Mouse (Mus musculus): ENCODE results near the gene Mamstr. TPM values are rescaled to one million over a fixed set of nuclear protein-coding genes. Genes with fewer than 3 reads are reported as not detected.
"Not testable (repeated sequence)": the region's sequence is repeated elsewhere in the genome, so short reads cannot be mapped to it uniquely, and the experiment has no call there.

Mamstr gene
- total RNA-seq, 2 experiments from 2014 or later = 2.2 to 2.6 TPM

DNA sequence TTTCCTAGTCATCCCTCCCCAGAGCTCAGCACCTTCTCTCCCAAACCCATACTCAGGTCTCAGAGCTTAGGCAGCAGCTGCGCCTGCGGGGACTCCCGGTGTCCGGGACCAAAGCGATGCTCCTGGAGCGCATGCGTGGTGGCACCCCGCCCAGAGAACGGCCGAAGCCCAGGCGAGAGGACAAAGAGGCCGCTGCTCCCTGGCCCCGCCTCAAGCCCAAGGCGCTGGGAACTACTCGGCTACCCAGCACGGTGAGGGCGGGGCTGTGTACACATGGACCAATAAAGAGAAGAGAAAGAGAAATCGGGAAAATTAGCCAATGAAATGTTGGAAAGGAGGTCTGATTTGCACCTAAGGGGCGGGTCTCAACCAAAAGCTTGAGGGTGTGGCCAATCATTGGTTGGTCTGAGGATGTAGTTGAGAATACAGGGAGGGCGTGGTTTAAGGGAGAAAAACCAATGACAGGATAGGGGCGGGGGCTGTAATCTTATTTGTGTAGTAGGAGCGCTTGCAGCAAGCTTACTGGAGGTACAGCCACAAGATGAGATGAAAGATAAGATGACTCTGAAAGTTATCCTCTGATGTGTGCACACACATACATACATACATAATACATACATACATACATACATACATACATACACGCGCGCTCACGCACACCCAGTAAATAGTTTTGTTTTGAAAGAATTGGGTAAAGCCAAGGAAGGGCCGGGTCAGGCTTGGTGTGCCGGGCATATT lies 3.8 kb downstream of the Mamstr start:
- intact Hi-C loops (cut with DNase I) = loop anchor here (5.0 kb wide), 1 partner anchor 54 kb away; the partner anchor contains the start of gene Car11
- DNase-seq (ENCODE audit: low spot score in 2 of 2) = peak; percentile 86 to 97

DNA sequence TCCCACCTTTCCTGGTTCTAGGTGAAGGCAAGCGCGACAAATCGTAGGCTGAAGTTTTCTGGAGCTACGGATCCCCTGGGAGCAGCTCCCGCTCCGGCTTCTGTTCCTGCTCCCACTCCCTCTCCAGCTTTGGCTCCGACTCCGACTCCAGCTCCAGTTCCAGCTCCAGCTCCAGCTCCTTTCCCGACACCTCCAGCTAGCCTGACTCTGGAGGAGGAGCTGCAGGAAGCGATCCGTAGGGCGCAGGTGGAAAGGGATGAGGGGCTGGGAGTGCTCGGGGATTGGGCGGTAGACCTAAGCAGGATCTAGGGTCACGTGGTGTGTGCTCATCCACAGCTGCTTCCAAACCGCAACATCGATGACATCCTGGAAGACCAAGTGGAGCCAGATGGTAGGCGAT lies 4.4 kb downstream of the Mamstr start:
- intact Hi-C loops (cut with DNase I) = loop anchor here (5.0 kb wide), 1 partner anchor 53 kb away; the partner anchor contains the start of gene Car11

DNA sequence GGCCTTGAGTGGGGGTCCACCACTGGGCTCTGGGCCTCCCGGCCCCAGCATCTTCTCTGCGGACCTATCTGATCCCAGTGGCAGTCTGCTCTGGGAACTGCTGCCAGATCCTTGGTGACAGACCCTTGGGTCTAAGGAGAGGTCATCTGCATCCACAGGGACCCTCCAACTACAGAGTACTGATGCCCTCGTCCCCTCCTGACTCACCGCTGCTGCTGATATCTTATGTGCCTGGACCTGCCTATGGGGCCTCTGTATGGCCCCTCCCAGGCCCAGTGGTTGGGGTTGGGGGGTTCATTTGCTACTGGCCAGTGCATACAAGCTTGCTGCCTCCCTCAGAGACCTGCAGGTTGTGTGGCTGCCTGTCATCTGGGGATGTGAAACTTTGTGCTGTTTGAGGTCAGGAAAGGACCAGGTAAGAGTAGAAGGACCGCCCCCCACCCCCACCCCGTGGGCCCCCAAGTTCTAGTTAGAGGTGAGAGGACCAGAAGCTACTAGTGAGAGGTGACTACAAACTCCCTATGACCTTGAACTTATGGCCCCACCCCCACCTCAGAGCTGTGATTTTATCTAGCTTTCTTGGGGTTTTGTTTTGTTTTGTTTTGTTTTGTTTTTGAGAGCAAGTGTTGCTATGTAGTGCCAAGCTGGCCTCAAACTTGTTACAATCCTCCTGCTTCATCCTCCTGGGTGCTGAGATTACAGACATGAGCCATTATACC lies 5.3 kb downstream of the Mamstr start:
- intact Hi-C loops (cut with DNase I) = loop anchor here (5.0 kb wide), 1 partner anchor 52 kb away; the partner anchor contains the start of gene Car11
- no peak for DNase-seq (ENCODE audit: low spot score in 2 of 2)

More for the DNA sequence above, 4.4 kb downstream of the Mamstr start:
- peak; percentile 64 to 88 for DNase-seq (ENCODE audit: low spot score in 2 of 2)

DNA sequence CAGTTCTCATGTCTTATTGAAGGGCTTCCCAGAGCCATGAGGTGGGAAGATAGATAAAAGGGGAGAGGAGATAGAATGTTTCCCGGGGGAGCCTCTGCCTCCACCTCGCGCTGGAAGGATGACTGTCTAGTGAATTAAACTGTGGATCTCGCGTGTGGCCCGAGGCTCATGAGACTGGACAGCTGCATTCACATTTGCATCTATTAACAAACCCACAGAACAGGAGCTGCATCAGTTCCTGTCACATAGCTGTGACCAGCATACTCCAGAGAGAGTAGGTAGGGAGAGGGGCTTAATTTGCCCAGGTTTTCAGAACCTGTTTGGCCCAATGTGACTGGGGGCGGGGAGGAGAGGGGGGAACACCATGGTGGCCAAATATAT lies 5.8 kb downstream of the Mamstr start:
- DNase-seq (ENCODE audit: low spot score in 2 of 2) = no peak
- intact Hi-C loops (cut with DNase I) = no loop called here

DNA sequence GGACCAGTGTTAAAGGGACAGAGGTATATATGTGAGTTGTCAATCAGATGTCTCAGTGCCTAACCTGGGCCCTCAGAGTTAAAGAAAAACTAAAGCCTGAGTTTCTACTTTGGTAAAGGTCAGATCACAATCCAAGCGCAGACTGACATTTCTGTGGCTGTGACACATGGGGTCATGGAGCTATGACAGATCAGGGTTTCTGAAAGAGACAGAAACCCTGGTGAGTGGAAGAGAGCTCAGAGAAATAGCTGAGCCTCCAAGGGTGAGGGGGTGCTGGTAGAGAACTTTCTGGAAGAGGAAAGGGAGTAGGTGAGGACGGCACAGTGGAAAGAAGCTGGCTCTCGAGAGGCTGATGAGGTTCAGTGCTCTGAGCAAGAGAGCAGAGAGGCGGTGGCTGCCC lies 6.9 kb downstream of the Mamstr start:
- intact Hi-C loops (cut with DNase I) = no loop called here
- DNase-seq (ENCODE audit: low spot score in 2 of 2) = no peak

DNA sequence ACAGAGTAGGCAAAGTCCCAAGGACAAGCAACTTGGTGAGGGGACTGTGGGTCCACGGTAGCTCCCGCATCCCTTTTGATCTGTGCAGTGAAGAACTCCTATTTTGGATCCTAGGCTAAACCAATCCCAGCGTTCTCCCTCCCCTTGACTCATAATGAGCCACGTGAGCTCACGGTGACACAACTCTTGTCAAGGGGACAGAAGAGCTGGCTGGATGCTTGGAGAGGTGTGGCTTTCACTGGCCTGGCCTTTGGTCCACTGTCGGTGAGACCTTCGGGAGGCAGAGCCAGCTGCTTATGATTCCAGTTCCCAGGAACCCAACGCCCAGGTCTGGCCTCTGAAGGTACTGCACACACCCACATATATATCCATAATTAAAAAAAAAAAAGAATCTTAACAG lies 9.6 kb downstream of the Mamstr start:
- intact Hi-C loops (cut with DNase I) = no loop called here
- no peak for DNase-seq (ENCODE audit: low spot score in 2 of 2)

DNA sequence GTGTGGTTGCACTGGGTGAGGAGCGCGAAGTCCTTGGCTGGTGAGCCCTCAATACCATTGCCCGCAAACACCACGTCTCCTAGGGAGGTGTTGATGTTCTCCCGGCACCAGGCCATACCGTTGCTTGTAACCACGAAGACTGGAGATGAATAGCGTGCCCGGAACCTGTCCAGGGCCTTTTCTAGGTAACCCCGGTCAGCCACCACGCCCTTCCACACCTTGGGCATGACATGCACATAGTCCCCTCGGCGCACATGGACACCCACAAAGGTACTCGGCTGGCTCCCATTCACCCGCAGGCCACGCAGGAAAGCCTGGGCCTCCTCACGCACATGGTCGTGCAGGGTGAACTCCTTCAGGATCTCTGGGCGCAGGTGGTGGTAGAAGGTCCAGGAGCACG lies 10.7 kb downstream of the Mamstr start:
- DNase-seq (ENCODE audit: low spot score in 2 of 2); intact Hi-C loops (cut with DNase I): not testable (repeated sequence)

DNA sequence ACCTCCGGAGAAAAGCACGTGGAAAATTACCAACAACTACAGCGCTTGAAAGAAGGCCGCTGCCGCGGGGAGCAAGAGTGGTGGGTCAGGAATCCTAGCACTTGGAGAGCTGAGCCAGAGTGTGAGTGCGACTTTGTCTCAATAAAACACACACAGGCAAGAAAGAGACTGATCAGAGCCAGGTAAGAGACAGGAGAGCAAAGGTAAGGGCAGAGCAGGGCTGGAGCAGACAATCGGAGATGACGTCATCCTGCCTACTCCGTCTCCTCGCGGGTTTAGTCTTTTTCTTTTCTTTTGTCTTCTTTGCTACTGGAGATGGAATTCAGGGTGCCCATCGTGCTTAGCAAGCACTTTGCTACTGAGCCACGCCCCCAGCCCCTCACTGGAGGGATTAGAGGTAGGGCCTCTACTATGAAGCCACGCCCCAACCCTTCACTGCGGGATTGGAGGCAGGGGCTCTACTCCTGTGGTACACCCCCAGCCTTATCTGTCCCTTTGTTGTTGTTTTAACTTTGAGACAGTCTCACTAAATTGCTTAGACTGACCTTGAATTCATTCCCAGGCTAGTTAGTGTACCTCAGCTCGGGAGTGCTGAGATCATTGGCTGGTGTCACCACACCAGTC lies 14.8 kb downstream of the Mamstr start:
- no peak for DNase-seq (ENCODE audit: low spot score in 2 of 2)
- intact Hi-C loops (cut with DNase I) = no loop called here

DNA sequence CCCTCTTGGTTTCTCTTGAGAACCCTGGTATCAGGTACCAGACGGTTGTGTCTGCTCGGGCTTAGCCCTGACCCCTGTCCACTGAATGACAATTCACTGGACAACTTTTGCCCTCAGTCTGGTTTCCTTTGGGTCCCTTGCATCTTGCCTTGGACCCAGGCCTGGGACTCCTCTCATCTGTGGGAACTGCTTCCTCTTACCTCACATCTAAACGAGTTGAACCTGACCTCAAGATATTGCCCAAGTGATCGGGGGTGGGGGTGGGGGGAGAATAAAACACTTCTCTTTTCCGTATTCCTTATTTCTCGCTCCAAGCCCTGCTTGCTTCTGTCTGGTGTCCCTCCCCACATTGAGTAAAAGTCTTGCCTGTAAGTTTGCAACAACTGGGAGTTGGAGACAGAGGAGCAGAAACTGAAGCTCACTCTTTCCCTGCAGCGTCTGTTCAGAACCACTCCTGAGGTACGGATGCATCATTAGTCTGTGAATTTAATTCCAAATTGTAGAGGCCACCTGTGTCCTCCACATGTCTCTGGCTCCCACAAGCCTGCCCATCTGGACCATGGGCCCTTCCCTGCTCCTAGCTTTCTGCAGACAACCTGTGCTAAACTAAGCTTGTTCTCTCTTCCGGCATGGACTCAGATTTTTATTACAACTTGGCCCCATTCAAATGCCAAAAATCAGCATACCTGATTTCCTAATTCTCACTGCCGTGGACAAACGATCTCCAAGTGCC lies 21.1 kb downstream of the Mamstr start:
- intact Hi-C loops (cut with DNase I) = loop anchor here (10.0 kb wide), 1 partner anchor 56 kb away; no protein-coding TSS in a partner anchor
- no peak for DNase-seq (ENCODE audit: low spot score in 2 of 2)

DNA sequence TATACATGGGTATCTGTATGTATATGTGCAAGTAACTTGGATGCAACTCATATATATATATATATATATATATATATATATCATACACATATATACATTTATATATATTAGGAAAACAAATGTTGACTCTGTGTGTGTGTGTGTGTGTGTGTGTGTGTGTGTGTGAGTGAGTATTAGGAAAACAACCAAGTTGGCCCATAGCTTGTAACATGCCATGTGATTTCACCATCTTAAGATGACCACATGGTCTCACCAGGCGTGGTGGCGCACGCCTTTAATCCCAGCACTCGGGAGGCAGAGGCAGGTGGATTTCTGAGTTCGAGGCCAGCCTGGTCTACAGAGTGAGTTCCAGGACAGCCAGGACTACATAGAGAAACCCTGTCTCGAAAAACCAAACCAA lies 21.9 kb downstream of the Mamstr start:
- intact Hi-C loops (cut with DNase I) = loop anchor here (10.0 kb wide), 1 partner anchor 57 kb away; no protein-coding TSS in a partner anchor
- DNase-seq (ENCODE audit: low spot score in 2 of 2) = not testable (repeated sequence)

DNA sequence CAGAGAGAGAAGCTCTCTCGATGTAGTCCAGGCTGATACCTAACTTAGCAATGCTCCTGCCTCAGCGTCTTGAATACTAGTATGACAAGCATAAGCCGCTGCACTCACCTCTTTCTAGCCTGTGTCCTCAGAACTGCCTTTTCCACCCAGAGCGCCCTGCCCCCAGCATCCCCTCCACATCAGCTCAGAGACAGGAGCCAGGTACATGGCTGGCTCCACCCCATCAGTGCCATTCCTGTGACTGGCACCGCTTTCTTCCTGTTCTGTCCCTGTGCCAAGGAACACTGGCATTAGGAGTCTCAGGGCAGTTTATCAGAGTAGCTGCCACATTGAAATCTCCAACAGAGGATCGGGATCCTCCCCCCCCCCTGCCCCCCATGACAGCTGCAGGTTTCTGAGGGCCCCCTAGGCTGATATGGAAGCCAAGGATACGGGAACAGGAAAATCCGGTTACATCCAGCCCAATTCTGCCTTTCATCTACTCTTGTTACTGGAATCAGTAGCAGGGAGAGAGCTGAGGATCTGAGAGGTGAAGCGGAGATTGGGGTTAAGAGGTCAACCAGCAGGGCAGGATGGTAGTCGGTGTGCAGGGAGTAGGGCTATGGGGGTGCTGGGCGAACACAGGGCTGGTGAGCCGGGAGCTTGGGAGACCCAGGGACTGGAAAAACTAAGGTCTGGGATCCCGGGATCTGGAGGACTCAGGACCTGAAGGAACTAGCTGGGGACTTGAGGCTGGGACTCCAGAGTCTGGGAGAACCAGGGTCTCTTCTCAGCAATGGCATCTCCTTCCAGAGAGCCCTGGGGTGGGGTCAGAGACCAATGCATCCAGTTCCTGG lies 25.7 kb downstream of the Mamstr start:
- intact Hi-C loops (cut with DNase I) = loop anchor here (10.0 kb wide), 1 partner anchor 61 kb away; no protein-coding TSS in a partner anchor
- DNase-seq (ENCODE audit: low spot score in 2 of 2) = no peak

DNA sequence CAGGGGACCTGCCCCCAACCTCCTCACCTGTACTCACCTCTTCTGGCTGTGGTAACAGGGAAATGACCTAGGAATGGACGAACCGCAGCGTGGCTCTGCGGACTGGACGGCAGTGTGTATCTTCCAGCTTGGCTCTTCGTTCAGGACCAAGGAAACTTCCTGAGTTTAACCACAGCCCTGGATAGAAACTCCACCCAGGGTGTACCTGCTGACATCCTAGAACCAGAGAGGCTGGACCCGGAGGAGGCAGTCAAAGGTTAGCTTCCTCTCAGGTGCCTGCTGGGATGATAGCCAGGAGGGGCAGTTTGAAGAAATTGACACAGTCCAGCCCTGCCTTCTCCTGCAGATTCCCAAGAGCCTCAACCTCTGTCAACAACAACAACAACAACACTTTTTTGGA lies 26.4 kb downstream of the Mamstr start, which contains the start of gene Fut2:
Fut2 (minus strand) TSS at position 234 of the 400 bp plus-strand sequence.
- intact Hi-C loops (cut with DNase I) = loop anchor here (10.0 kb wide), 1 partner anchor 61 kb away; no protein-coding TSS in a partner anchor
- DNase-seq (ENCODE audit: low spot score in 2 of 2) = no peak

DNA sequence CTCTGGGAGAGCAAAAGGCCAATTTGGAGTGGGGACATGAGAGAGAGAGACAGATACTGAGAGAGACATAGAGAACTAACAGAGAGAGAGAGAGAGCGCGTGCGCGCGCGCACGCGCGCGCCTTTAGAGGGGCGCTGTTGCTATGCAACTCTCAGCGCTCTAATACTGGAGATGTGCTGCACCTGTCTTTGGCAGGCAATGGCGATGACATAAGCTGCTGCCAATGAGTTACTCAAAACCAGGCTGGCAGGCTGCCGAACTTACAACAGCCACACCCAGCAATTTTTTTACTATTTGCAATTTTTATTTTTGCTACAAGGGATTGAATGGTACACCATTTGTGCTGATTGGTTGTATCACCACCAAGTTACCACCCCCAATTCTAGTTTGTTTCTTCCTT lies 28.0 kb downstream of the Mamstr start:
- intact Hi-C loops (cut with DNase I) = loop anchor here (10.0 kb wide), 1 partner anchor 63 kb away; no protein-coding TSS in a partner anchor
- peak; percentile 57 to 60 for DNase-seq (ENCODE audit: low spot score in 2 of 2)

DNA sequence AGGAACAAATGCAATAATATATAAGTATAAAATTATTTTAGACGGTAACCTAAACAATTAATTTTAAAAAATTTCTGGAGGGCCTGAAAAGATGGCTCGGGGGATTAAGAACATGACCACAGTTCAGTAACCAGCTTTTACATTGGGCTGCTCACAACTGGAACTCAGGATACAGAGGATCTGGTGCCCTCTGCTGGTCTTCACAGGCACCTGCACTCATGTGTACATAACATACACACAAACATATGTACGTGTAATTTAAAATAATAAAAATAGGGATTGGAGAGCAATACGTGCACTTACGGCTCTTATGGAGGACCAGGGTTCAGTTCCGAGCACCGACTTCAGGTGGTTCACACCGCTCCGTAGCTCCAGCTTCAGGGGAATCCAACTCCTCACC lies 29.1 kb downstream of the Mamstr start:
- no peak for DNase-seq (ENCODE audit: low spot score in 2 of 2)
- intact Hi-C loops (cut with DNase I) = loop anchor here (10.0 kb wide), 1 partner anchor 64 kb away; no protein-coding TSS in a partner anchor

DNA sequence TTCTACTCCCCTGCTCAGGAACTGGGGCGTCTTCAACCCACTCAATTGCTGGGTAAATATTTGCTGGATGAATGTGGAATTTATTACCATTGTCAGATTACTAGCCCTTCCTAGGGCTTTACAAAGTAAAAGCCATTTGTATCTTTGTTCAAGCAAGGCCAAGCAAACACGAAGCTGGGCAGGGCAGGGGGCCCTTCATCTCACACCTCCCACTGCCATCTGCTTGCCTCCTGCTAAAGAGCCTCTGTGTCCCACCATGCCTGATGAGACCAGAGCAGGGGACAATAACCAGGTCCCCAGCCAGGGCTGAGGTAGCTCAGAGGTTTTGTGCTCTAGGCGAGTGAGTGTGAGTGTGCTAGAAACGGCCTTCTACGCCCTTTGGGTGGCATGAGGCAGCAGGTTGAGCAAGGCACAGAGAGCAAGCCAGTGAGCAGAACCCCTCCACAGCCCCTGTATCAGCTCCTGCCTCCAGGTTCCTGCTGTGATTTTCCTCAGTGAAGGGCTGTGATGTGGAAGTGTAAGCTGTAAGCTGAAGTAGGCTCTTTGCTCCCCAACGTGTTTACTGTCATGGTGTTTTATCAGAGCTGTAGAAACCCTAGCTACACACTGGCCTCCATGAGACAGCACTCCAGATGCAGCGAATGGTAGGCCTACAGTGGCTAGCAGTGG lies 38.0 kb downstream of the Mamstr start:
- intact Hi-C loops (cut with DNase I) = no loop called here
- no peak for DNase-seq (ENCODE audit: low spot score in 2 of 2)

DNA sequence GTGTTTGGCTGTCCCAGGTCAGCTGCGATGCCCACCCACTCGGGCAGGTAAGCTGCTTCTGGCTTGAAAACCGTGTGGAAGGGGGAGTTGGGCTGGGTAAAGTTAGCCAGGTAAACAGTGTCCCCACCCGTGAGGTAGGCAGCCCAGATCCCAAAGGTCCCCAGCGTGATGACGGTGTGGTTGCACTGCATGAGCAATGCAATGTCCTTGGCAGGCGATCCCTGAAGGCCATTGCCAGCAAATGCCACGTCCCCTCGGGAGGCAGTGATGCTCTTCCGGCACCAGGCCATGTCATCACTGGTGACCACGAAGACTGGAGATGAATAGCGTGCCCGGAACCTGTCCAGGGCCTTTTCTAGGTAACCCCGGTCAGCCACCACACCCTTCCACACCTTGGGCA lies 38.7 kb downstream of the Mamstr start:
- intact Hi-C loops (cut with DNase I) = no loop called here
- no peak for DNase-seq (ENCODE audit: low spot score in 2 of 2)

DNA sequence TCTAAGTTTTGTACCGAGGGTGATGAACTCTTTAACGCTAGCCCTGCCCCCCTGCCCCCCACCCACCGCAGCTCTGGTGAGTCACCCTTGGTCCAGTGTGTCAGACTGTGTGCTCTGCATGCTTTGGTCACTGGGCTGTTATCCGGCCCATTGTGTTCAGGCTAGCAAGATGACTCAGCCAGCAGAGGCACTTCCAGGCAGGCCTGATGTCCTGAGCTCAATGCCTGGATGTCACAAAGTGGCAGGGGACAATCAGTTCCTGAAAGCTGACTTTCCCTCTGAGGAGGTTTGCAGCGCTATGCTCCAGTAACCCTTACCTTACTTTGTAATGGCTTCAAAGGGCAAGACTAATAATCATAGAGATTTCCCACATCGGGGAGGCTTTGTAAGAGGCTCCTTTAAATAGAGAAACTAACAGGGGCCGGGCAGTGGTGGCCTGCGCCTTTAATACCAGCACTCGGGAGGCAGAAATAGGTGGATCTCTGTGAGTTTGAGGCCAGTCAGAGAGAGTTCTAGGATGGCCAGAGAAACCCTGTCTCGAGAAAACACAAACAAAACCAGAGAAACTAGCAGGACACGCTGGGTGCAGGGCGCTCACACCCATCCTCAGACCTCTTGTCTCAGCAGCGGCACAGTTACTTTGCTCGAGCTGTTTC lies 40.3 kb downstream of the Mamstr start:
- no peak for DNase-seq (ENCODE audit: low spot score in 2 of 2)
- intact Hi-C loops (cut with DNase I) = loop anchor here (5.0 kb wide), 1 partner anchor 83 kb away; no protein-coding TSS in a partner anchor
